Mouse (Mus musculus) kidney, adult 2 months (tissue): ENCODE measurements around the gene Brca1.

ENCODE experiments used
- CTCF ChIP-seq: fragments of 200-500 bp; conservative IDR thresholded peaks from 2 replicates; pipeline ENCODE4 v1.5.1; 2011; ENCODE audit warnings: low read depth, mild to moderate bottlenecking, control low read depth, low read length, moderate library complexity, mixed read lengths; ENCODE audit not compliant: insufficient read depth, insufficient read length
- POLR2A ChIP-seq: fragments of 200-500 bp; IDR thresholded peaks from one replicate; pipeline ENCODE4 v1.6.1; 2011; ENCODE audit warnings: low read depth, low read length, control low read depth

DNA sequence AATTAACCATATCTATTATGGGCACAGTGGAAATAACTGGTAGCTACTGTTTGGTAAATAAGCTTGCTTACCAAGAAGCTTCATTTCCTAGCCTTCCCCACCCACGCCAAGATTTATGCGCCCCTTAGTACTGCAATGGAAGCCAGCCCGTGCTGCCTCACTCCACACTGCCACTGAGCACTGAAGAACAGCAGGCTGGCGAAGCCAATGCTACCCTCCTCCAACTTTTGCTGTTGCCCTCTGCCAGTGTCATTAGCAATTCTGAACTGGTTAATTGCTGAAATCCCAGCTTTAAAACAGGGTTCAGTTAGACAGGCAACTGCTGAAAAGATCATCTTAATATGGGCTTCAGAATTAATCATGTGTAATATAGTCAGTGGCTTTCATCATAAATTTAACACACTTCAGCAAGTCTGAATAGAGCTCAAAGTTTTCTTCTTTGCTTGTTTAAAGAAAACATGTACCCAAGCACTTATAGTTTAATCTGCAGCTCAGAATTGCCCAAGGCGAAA, 45.4 kb downstream of the Brca1 start:
- TF ChIP-seq CTCF (no peak), POLR2A (no peak)
